Mouse (Mus musculus): ENCODE results near the gene Tmcc1.

Gene Tmcc1

DNA sequence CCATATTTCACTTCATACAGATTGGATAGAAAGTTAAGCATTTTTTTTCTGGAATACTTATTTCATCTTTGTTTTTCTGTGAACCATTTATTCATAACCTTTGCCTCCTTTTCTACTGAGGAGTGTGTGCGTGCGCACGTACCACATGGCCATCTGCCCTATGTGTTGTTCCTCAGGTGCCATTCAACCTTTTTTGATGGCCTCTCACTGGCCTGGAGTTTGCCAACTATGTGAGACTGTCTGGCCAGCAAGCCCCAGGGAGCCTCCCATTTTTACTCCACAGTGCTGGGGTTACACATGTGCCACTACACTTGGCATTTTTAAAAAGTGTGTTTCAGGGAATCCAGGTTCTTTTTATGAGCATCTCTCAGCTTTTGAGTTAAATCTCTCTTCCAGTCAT is 177.4 kb downstream of the Tmcc1 start:
- no peak for DNase-seq (ENCODE audit: low spot score in 2 of 2)

GRCm38 (mm10) chr6:116014111-116014510 is 179.2 kb downstream of the Tmcc1 start:
- no peak for DNase-seq (ENCODE audit: low spot score in 2 of 2)

DNA sequence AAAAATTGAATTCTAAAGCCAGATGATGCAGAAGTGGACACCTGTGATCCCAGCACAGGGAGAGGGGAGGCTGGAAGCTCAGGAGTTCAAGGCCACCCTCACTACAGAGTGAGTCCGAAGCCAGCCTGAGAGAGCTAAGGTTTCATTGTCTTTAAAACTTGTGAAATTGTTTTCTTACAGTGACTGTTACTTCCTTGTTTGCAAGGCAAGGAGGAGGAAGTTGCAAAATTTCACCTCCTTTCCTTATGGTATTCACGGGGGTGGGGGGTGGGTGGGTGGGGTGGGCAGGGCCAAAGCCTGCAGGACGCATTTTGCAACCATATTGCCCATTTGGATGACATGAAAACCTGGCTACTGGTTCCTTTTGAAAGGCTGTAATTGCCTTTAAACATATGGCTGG is 179.6 kb downstream of the Tmcc1 start:
- no peak for DNase-seq (ENCODE audit: low spot score in 2 of 2)

DNA sequence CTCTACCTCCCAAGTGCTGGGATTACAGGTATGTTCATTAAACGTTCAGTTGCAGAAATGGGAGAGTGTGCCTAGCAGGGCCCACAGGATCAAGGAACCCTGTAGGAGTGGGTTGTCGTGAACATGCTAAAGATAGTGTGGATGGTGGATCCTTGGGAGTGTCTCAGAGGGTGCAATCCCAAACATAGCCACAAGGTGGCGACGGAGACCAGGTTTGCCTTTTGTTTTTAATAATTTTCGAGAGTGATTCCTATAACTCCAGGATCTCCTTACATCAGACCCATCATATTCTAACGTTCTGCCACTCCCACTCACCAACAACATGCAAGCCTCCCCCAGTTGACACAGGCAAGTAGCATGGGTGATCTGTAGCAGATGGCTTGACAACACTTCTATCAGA is 182.7 kb downstream of the Tmcc1 start:
- peak; percentile 89 to 93 for DNase-seq (ENCODE audit: low spot score in 2 of 2)

- DNase-seq (ENCODE audit: low spot score in 2 of 2): no peak
These were observed 183.9 kb downstream of the Tmcc1 start for GRCm38 (mm10) chr6:116009426-116009825.

DNA sequence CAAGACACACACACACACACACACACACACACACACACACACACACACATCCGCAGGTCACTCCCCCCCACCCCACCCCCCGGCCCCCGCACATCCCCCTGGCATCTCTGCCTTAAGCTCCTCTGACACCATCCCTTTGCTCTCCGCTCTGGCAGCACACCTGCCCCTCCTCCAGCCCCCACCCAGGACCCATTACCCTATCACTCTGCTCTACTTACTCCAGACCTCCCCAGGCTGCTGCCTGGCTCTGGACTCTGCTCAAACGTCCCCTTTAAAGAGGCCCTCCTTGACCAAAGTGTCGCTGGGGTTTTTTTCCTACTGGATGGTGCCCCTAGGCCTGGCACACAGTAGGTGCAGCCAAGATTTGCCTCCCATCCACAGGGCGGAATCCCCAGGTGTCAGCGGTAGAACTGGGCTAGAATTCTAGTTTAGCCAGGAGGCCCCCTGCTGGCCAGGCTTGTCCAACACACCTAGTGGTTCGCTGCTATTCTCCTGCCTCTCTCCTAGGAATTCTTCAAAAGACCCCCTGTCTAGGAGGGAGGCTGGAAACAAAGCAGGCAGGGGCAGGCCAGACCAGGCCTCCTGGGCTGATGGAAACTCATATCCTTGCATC is 185.6 kb downstream of the Tmcc1 start:
- peak; percentile 69 to 71 for DNase-seq (ENCODE audit: low spot score in 2 of 2)

- no peak for DNase-seq (ENCODE audit: low spot score in 2 of 2)
These were observed 186.6 kb downstream of the Tmcc1 start for GRCm38 (mm10) chr6:116006731-116007130.

- no peak for DNase-seq (ENCODE audit: low spot score in 2 of 2)
These were observed 187.4 kb downstream of the Tmcc1 start for GRCm38 (mm10) chr6:116005959-116006288.

- no peak for DNase-seq (ENCODE audit: low spot score in 2 of 2)
These were observed 187.9 kb downstream of the Tmcc1 start for GRCm38 (mm10) chr6:116005275-116005958.

GRCm38 (mm10) chr6:116004716-116005115 is 188.6 kb downstream of the Tmcc1 start:
- DNase-seq (ENCODE audit: low spot score in 2 of 2): no peak

DNA sequence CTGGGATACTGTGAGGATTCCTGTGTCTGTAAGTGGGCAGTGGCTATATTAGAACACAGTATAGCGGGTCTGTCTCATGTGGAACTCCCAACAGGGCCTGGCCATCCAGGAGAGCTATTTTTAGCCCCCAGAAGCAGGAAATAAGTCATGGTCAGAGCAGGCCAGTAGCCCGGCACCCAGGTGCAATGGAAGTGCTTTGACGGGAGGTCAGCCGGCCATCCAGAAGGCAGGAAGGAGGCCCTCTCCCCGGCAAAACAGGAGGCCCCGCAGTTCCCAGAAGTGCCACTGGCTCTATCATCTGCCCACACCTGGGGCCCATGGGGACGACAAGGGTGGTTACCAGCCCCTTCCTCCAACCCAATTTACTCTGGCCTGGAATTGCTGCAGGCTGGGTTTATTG is 189.2 kb downstream of the Tmcc1 start:
- no peak for DNase-seq (ENCODE audit: low spot score in 2 of 2)

DNA sequence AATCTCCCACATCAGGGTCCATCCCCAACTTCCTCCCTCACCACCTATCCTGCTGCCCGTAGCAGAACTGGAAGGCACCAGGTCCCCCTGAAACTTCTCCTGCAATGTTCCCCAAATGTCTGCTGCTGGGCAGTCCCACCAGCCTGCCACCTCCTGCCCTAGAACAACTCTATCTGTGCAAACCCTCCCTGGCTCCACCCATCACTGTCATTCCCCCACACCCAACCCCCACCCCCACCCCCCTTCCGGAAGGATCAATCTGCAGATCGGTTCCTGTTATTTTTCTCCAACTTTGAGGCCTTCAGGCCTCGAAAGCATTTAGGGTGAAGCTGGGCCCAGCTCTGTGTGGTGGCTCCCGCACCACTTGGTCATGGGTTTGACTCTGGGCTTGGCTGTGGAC is 189.8 kb downstream of the Tmcc1 start:
- no peak for DNase-seq (ENCODE audit: low spot score in 2 of 2)

- no peak for DNase-seq (ENCODE audit: low spot score in 2 of 2)
These were observed 190.8 kb downstream of the Tmcc1 start for GRCm38 (mm10) chr6:116002311-116003104.

GRCm38 (mm10) chr6:116000851-116001250 is 192.4 kb downstream of the Tmcc1 start:
- no peak for DNase-seq (ENCODE audit: low spot score in 2 of 2)

DNA sequence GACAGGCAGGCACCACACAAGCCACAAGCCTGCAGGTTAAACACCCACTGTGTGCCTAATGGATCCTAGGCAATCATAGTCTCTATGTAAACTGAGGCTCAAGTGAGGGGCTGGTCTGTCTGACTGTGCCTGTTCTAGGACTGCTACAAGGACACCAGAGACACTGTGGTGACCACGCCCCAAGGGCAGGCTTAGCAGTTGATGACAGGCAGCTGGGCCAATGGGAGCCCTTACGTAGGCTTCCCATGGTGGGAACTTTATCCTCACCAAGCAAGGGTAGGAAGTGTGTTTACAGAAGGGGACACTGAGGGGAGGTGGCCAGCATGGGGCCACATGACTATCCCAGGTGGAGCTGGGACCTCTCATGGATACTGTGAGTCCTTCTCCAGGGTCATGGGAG is 194.1 kb downstream of the Tmcc1 start:
- no peak for DNase-seq (ENCODE audit: low spot score in 2 of 2)

DNA sequence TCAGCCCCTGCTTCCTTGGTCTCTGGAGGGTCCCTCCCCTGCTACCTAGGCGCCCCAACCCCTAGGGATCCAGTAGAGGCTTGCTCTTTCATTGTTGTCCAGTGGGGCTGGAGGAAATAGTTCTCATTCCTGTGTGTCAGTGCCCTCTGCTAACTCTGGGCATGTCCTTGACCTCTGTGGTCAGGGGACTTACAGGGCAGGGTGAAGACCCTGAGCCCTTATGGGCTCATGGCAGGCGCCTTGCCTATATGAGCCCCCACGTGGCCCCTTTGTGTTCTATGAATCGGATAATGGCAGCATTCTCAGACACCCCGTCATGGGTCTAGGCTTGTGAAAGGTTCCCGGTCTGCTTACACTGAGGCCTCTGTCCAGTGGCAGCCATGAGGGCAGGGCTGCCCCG is 194.5 kb downstream of the Tmcc1 start:
- DNase-seq (ENCODE audit: low spot score in 2 of 2): no peak

DNA sequence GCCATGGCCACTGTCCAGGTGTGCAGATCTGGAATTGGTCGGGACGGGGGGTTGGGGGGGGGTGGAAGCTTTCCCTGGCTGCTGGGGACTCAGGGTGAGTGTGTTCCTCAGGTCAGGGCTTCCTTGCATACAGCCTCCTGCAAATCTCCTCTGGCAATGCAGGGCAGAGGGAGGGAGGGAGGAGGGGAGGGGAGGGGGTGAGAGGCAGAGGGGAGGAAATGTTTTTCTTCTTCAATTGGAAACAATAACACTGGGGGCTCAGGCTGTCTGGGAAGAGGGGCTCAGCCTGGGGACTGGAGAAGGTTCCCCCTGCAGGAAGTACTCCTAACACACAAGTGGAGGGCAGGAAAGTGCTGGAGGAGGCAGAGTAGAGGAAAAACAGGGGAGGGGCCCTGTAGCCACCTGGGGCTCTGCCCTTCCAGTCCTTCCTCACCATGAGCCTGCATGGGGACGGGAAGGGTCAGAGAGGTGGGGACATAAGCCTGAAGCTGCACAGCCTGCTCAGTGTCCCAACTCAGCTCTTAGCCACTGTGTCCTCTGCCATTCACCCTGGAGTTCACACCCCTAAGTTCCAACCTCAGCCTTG is 195.5 kb downstream of the Tmcc1 start:
- no peak for DNase-seq (ENCODE audit: low spot score in 2 of 2)

DNA sequence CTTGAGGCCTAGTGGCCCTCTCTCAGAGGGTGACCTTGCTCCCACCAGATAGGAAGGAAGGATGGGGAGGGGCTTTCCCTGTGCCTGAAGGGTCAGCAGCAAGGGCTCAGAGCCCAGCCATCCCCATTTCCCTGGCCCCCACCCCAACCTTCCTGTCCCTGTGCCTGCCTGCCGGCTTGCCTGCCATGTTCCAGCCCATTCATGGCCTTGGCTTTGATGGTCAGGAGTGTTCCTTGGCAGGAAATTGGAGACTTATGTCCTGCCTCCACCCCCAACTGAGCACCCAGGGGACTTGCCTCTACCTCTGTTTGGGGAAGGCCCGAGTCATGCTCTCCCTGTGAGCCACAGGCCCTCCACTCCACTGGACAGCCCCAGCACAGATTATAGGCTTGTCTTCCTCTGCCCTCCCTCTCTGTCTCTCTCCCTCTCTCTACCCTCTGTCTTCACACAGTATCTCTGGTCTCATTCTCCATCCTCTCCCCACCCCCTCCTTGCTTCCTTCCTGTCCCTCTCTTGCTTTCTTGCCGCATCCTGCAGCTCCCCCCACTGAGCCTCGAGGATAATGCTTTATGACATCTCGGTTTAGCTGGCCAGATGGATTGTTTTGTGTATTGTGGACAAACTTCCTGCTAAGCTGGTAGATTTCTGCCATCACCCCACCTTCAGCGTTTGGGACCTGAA is 197.0 kb downstream of the Tmcc1 start:
- no peak for DNase-seq (ENCODE audit: low spot score in 2 of 2)

GRCm38 (mm10) chr6:115995531-115995941 is 197.8 kb downstream of the Tmcc1 start:
- no peak for DNase-seq (ENCODE audit: low spot score in 2 of 2)

GRCm38 (mm10) chr6:115994877-115995520 is 198.3 kb downstream of the Tmcc1 start, which contains the start of gene Plxnd1:
Plxnd1 (minus strand) TSS chr6:115995005.
- peak; percentile 79 to 81 for DNase-seq (ENCODE audit: low spot score in 2 of 2)

- no peak for DNase-seq (ENCODE audit: low spot score in 2 of 2)
These were observed 199.0 kb downstream of the Tmcc1 start for GRCm38 (mm10) chr6:115994146-115994876.

Measured in frontal cortex, postnatal 36 days (tissue).